Mouse (Mus musculus) embryonic fibroblast, embryonic 13.5 days (primary cell): ENCODE measurements around the gene Mmp10. TPM values are rescaled to one million over a fixed set of nuclear protein-coding genes. Genes with fewer than 3 reads are reported as not detected.

Source experiments
- H3K27ac ChIP-seq: 2 replicates; pipeline ENCODE4 v1.5.1; 2012; ENCODE audit warnings: low read length, control low read depth, inconsistent platforms; ENCODE audit not compliant: insufficient read depth
- H3K4me1 ChIP-seq: 2 replicates; pipeline ENCODE4 v1.6.1; 2011; ENCODE audit warnings: low read length; ENCODE audit not compliant: control insufficient read depth, insufficient read depth
- H3K4me3 ChIP-seq: 2 replicates; pipeline ENCODE4 v1.5.1; 2011; ENCODE audit warnings: mild to moderate bottlenecking, control low read depth, low read length; ENCODE audit not compliant: insufficient read depth
- CTCF ChIP-seq: IDR thresholded peaks from 2 replicates; pipeline ENCODE4 v1.5.1; 2011; ENCODE audit warnings: mild to moderate bottlenecking, control low read depth, low read length, moderate library complexity, borderline replicate concordance; ENCODE audit not compliant: insufficient read depth
- POLR2A ChIP-seq: IDR thresholded peaks from 2 replicates; pipeline ENCODE4 v1.6.1; 2011; ENCODE audit warnings: low read depth, mild to moderate bottlenecking, control low read depth, low read length, moderate library complexity
- polyA plus RNA-seq: library from polyadenylated mRNA; stranded (reverse); fragments of >200 nt; gene quantifications from 2 replicates; pipeline ENCODE4 v1.2.4, GENCODE M21; 2011; ENCODE audit warnings: low read depth; ENCODE audit not compliant: missing spikeins, insufficient read length

Mmp10 gene
- polyA plus RNA-seq = 0.52 TPM in 1 of 2 replicates, not detected in the other

GRCm38 (mm10) chr9:7502051-7502450, at the start of gene Mmp10:
Gene Mmp10 (plus strand): TSS chr9:7502352.
- Histone ChIP-seq H3K27ac (no peak within 1 kb of the TSS), H3K4me3 (no peak within 1 kb of the TSS), H3K4me1 (no peaks in the 10 kb centered on the region; the same call in 1 of the 2 replicates)
- no peak for TF ChIP-seq POLR2A
- no peak for TF ChIP-seq CTCF

- Histone ChIP-seq H3K4me3 (no peak overlapping the region), H3K27ac (no peak overlapping the region), H3K4me1 (no peaks in the 10 kb centered on the region)
- TF ChIP-seq CTCF = no peak
- TF ChIP-seq POLR2A = no peak
Measured at GRCm38 (mm10) chr9:7453302-7453701, 48.9 kb upstream of the Mmp10 start.

- no peak overlapping the region for H3K4me3 ChIP-seq
- TF ChIP-seq CTCF = no peak
- no peak for TF ChIP-seq POLR2A
Measured at GRCm38 (mm10) chr9:7470262-7470661, 31.9 kb upstream of the Mmp10 start.

GRCm38 (mm10) chr9:7483684-7484394, 18.3 kb upstream of the Mmp10 start:
- Histone ChIP-seq H3K27ac (no peak overlapping the region), H3K4me3 (no peak overlapping the region), H3K4me1 (no peaks in the 10 kb centered on the region)
- TF ChIP-seq CTCF (no peak), POLR2A (no peak)

More at GRCm38 (mm10) chr9:7470262-7470661, 31.9 kb upstream of the Mmp10 start:
- no peak overlapping the region for H3K27ac ChIP-seq
- H3K4me1 ChIP-seq = no peaks in the 10 kb centered on the region

- no peak overlapping the region for H3K27ac ChIP-seq
- no peaks in the 10 kb centered on the region; the same call in 1 of the 2 replicates for H3K4me1 ChIP-seq
- H3K4me3 ChIP-seq = no peak overlapping the region
- TF ChIP-seq CTCF = no peak
- no peak for TF ChIP-seq POLR2A
Measured at GRCm38 (mm10) chr9:7501138-7501537, 1.0 kb upstream of the Mmp10 start.

- H3K27ac ChIP-seq = no peak overlapping the region
- TF ChIP-seq CTCF (no peak), POLR2A (no peak)
- H3K4me1 ChIP-seq = no peaks in the 10 kb centered on the region
- H3K4me3 ChIP-seq = no peak overlapping the region
Measured at GRCm38 (mm10) chr9:7507321-7507876, 5.2 kb downstream of the Mmp10 start.

GRCm38 (mm10) chr9:7509619-7510233, 7.6 kb downstream of the Mmp10 start:
- Histone ChIP-seq H3K4me3 (no peak overlapping the region), H3K27ac (no peak overlapping the region), H3K4me1 (no peaks in the 10 kb centered on the region)
- TF ChIP-seq CTCF = no peak
- TF ChIP-seq POLR2A = no peak

- no peak for TF ChIP-seq POLR2A
- TF ChIP-seq CTCF = no peak
Measured at GRCm38 (mm10) chr9:7517944-7518571, 15.9 kb downstream of the Mmp10 start.

GRCm38 (mm10) chr9:7526255-7526940, 24.2 kb downstream of the Mmp10 start:
- Histone ChIP-seq H3K27ac (no peak overlapping the region), H3K4me3 (no peak overlapping the region), H3K4me1 (no peaks in the 10 kb centered on the region)
- no peak for TF ChIP-seq CTCF
- no peak for TF ChIP-seq POLR2A

More at GRCm38 (mm10) chr9:7517944-7518571, 15.9 kb downstream of the Mmp10 start:
- Histone ChIP-seq H3K4me3 (no peak overlapping the region), H3K27ac (no peak overlapping the region), H3K4me1 (no peaks in the 10 kb centered on the region)

- TF ChIP-seq POLR2A (no peak), CTCF (no peak)
- no peak overlapping the region for H3K4me3 ChIP-seq
- H3K27ac ChIP-seq = no peak overlapping the region
- H3K4me1 ChIP-seq = peaks cover 8% of the 10 kb centered on the region
Measured at GRCm38 (mm10) chr9:7542763-7543162, 40.6 kb downstream of the Mmp10 start.
